Comparison of ENCODE assay signal across 18 mouse cellular contexts in genomic region chr4:24907745-24908144, GRCm38 (mm10). TPM values are rescaled to one million over a fixed set of nuclear protein-coding genes. Genes with fewer than 3 reads are reported as not detected.
DNase-seq lines count a peak whose midpoint lies in the region; ATAC-seq and TF ChIP-seq lines count a peak whose summit lies in the region.
"Had no signal": no experiment of that assay in that cellular context is flagged by ENCODE, and none has a peak within 500 bp of the region (broad histone marks: within the 10 kb centered on the region; RNA-seq: fewer than 3 reads in every experiment).

No protein-coding gene starts in this region.

- no peak overlapping the region for H3K27ac ChIP-seq in left cerebral cortex, adult 2 months
- no peak overlapping the region for H3K27ac ChIP-seq in cortical plate, adult 2 months (ENCODE audit: insufficient read depth, low read length)
- H3K27ac ChIP-seq: embryonic facial prominence, embryonic 13.5 days; forebrain, embryonic 13.5 days; hindbrain, embryonic 14.5 days; liver, embryonic 13.5 days; neural tube, embryonic 13.5 days had no signal

- no peak overlapping the region for H3K4me3 ChIP-seq in left cerebral cortex, adult 2 months
- H3K4me3 ChIP-seq in cortical plate, adult 2 months (ENCODE audit: insufficient read depth, low read length) = no peak overlapping the region
- H3K4me3 ChIP-seq: embryonic facial prominence, embryonic 13.5 days; forebrain, embryonic 13.5 days; liver, embryonic 13.5 days; neural tube, embryonic 13.5 days had no signal

- no peak for DNase-seq in frontal cortex, postnatal 25 days (ENCODE audit: low spot score in 2 of 2)
- no peak for DNase-seq in left cerebral cortex, adult 2 months (ENCODE audit: extremely low spot score in 1 of 2, low spot score in 2 of 2)
- no peak for DNase-seq in left cerebral cortex, postnatal 36 days (ENCODE audit: low spot score in 2 of 2)
- peak; percentile 75 for DNase-seq in A20 (ENCODE audit: low read depth, low spot score)
- DNase-seq in adrenal gland, adult 8-10 months = no peak
- DNase-seq: cerebellum, adult 9-10 months; kidney, adult 8-10 months; liver, embryonic 13.5 days; lung, postnatal 36 days; thymus, postnatal 36 days had no signal

- intact Hi-C loops in left cerebral cortex, adult 2 months (cut with DNase I) = loop anchor here (2.0 to 5.0 kb wide), 3 partner anchors 59 to 1635 kb away; partner anchors contain the start of gene Gpr63
- intact Hi-C loops in left cerebral cortex, postnatal 36 days (cut with DNase I) = loop anchor here (5.0 kb wide), 1 partner anchor 270 kb away; no protein-coding TSS in a partner anchor

- no peaks in the 10 kb centered on the region for H3K4me1 ChIP-seq in cortical plate, adult 2 months (ENCODE audit: control insufficient read depth, insufficient read depth, low read length)
- H3K4me1 ChIP-seq: embryonic facial prominence, embryonic 13.5 days; forebrain, embryonic 13.5 days; liver, embryonic 13.5 days; neural tube, embryonic 13.5 days had no signal

- peak; percentile 77; the same call in 1 of the 2 replicates for ATAC-seq in frontal cortex, adult (ENCODE audit: low TSS enrichment)
- no peak for ATAC-seq in activated CD4-positive, CD25-positive, alpha-beta regulatory T cell, adult 4 months
- ATAC-seq: forebrain, embryonic 13.5 days; midbrain, embryonic 16.5 days had no signal

- peak; percentile 51 for TF ChIP-seq CTCF in left cerebral cortex, adult 2 months (IDR thresholded peaks at IDR 0.05)
- TF ChIP-seq CTCF in cortical plate, adult 2 months (IDR thresholded peaks at IDR 0.05; ENCODE audit: extremely low read depth, insufficient read depth, low read length) = 0 out of 2 replicates have a peak, but pooled peaks have one; percentile 2

- TF ChIP-seq POLR2A in cortical plate, adult 2 months (IDR thresholded peaks at IDR 0.05; ENCODE audit: extremely low read depth, insufficient read depth, low read length) = no peak

RNA-seq across cellular contexts. Expression of gene Ndufaf4, which starts 9.9 kb away (rescaled TPM):
- 10 to 100 TPM; 35.3 to 37.2 TPM for total RNA-seq in left cerebral cortex, adult 2 months (2021)
- total RNA-seq in left cerebral cortex, postnatal 36 days (2021) = 10 to 100 TPM; 31.2 to 37.4 TPM
- polyA plus RNA-seq in cortical plate, adult 2 months (2012; rRNA removed) = 19.4 and 19.9 TPM in 2 replicates
- 10 to 100 TPM; 28.1 to 29.5 TPM for polyA plus RNA-seq in activated CD4-positive, CD25-positive, alpha-beta regulatory T cell, adult 4 months (2017; shearing (Covaris generic))
- 10 to 100 TPM; 23.8 to 32.9 (median 27.2) TPM for total RNA-seq in adrenal gland, adult 8-10 months (2022)

RNA-seq across cellular contexts. Expression of gene Klhl32, which starts 56.8 kb away (rescaled TPM):
- total RNA-seq in left cerebral cortex, adult 2 months (2021) = 10 to 100 TPM; 16.0 to 16.1 TPM
- total RNA-seq in left cerebral cortex, postnatal 36 days (2021) = 10 to 100 TPM; 13.4 to 15.2 TPM
- 6.9 and 8.0 TPM in 2 replicates for polyA plus RNA-seq in cortical plate, adult 2 months (2012; rRNA removed)
- under 1 TPM; 0.15 to 0.37 TPM for polyA plus RNA-seq in activated CD4-positive, CD25-positive, alpha-beta regulatory T cell, adult 4 months (2017; shearing (Covaris generic))
- 10 to 100 TPM in 1 of 4 experiments, 1 to 10 TPM in 3; 5.4 to 10.4 (median 7.4) TPM for total RNA-seq in adrenal gland, adult 8-10 months (2022)

RNA-seq across cellular contexts. Expression of gene Gpr63, which starts 58.5 kb away (rescaled TPM):
- 10 to 100 TPM; 12.4 to 15.3 TPM for total RNA-seq in left cerebral cortex, adult 2 months (2021)
- 10 to 100 TPM; 14.4 to 16.7 TPM for total RNA-seq in left cerebral cortex, postnatal 36 days (2021)
- polyA plus RNA-seq in cortical plate, adult 2 months (2012; rRNA removed) = 5.6 and 8.9 TPM in 2 replicates
- not detected for polyA plus RNA-seq in activated CD4-positive, CD25-positive, alpha-beta regulatory T cell, adult 4 months (2017; shearing (Covaris generic))
- total RNA-seq in adrenal gland, adult 8-10 months (2022) = 1 to 10 TPM; 4.7 to 5.8 (median 5.1) TPM
- polyA plus RNA-seq: liver, embryonic 13.5 days had no signal
